Mouse (Mus musculus): ENCODE measurements around the gene Prcc.
"Not testable (repeated sequence)": the region's sequence is repeated elsewhere in the genome, so short reads cannot be mapped to it uniquely, and the experiment has no call there.

Gene Prcc

GRCm38 (mm10) chr3:87905880-87906485 is 20.6 kb upstream of the Prcc start, which contains the start of gene Hdgf:
Gene Hdgf (plus strand): TSS chr3:87906321.
- peak; percentile 97 for DNase-seq (ENCODE audit: low read depth, low spot score)

DNA sequence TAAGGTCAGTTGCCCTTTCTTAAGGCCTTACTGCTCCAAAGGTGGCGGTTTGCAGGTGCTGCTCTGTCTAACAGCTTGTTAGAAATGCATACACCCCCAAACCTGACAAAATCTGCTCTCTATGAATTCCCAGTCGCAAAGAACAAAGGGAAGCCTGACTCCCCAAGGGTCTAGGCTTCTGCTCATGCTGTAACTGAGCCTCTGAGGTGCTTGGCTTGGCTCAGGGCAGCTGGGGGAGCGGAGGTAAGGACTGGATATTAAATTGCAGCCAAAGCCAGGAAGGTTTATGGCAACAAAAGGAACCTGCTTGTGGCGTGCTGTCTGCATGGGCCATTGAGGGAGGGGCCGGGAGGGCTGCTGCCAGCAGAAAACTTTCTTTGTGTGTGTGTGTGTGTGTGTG is 18.4 kb upstream of the Prcc start:
- DNase-seq (ENCODE audit: low read depth, low spot score) = no peak

DNA sequence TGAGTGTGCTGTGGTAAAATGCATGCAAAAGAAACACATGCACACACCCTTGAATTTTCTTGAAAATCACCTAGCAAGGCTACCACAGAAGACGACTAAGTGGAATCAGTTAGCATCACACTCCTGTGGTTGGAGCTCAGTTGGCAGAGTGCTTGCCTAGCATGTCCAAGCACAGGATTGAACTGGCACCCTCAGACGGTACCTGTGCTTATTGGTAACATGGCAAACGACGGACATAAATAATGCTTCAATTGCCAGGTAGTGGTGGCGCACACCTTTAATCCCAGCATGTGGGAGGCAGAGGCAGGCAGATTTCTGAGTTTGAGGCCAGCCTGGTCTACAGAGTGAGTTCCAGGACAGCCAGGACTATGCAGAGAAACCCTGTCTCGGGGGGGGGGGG is 16.6 kb upstream of the Prcc start:
- DNase-seq (ENCODE audit: low read depth, low spot score) = not testable (repeated sequence)

- DNase-seq (ENCODE audit: low read depth, low spot score) = no peak
Observed at GRCm38 (mm10) chr3:87901036-87901624, 15.7 kb upstream of the Prcc start.

DNA sequence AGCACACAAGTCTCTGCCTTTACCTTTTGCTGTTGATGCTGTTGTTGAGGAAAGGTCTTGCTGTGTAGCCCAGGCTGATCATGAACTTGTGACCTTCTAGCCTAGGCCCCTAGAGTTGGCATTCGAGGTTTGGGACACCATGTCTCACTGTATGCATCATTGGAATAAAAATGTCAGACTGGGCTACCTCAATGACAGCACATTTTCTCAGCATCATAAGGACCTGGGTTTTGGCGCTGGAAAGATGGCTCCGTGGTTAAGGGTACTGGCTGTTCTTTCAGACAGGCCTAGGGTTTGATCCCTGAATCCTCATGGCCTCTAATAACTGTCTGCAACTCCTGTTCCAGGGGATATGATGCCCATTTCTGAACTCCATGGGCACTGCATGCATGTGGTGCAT is 14.4 kb upstream of the Prcc start:
- DNase-seq (ENCODE audit: low read depth, low spot score) = no peak

DNA sequence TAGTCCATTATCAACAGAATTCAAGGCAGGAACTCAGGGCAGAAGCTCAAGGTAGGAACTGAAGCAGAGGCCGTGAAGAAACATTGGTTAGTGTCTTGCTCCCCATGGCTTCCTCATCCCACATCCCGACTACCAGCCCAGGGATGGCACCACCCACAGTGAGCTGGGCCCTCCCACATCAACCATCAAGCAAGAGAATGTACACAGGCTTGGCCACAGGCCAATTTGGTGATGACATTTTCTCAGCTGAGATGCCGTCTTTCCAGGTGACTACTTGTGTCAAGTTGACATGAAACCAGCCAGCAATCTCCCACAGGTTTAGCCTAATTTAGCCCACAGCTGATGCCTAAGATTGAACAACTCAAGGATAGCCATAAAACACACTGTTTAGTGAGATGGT is 13.9 kb upstream of the Prcc start:
- DNase-seq (ENCODE audit: low read depth, low spot score) = no peak

DNA sequence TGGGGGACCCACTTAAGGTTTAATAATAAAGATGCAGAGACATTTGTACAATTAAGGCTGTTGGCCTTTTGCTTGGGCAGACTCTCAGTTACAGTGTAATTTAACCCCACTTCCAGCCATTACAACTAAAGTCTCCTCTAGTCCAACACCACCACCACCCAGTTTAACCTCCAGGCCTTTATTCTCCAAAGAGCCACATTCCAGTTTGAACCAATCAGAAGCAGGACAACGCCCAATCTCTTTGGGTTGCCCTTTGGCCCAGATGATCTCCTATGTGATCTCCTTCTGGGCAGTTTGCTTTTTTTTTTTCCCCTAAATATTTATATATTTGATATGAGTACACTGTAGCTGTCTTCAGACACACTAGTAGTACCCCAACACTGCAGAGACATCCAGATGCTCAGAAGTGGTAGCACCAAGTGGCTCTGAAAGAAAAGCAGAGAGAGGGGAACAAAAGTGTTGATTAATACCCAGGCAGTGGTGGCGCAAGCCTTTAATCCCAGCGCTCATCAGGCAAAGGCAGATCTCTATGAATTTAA is 8.0 kb upstream of the Prcc start:
- no peak for DNase-seq (ENCODE audit: low read depth, low spot score)

- no peak for DNase-seq (ENCODE audit: low read depth, low spot score)
Observed at GRCm38 (mm10) chr3:87891481-87891880, 6.1 kb upstream of the Prcc start.

GRCm38 (mm10) chr3:87887400-87887799 is 2.0 kb upstream of the Prcc start:
- not testable (repeated sequence) for DNase-seq (ENCODE audit: low read depth, low spot score)

- no peak for DNase-seq (ENCODE audit: low read depth, low spot score)
Observed at GRCm38 (mm10) chr3:87886416-87886815, 1.0 kb upstream of the Prcc start.

DNA sequence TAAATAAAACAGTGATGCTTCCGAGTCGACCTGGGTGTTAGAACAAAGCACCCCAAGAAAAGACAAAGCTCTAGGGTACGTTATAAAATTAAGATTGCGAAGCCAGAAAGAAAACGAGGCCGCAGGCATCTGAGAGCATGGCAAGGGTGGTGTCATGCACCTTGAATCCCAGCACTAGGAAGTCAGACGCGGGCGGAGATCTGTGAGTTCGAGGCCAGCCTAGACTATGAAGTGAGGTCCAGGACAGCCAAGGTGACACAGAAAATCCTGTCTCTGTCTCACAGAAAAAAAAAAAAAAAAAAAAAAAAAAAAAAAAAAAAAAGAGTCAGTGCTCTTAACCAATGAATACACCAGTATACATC is 577 bp upstream of the Prcc start:
- no peak for DNase-seq (ENCODE audit: low read depth, low spot score)

DNA sequence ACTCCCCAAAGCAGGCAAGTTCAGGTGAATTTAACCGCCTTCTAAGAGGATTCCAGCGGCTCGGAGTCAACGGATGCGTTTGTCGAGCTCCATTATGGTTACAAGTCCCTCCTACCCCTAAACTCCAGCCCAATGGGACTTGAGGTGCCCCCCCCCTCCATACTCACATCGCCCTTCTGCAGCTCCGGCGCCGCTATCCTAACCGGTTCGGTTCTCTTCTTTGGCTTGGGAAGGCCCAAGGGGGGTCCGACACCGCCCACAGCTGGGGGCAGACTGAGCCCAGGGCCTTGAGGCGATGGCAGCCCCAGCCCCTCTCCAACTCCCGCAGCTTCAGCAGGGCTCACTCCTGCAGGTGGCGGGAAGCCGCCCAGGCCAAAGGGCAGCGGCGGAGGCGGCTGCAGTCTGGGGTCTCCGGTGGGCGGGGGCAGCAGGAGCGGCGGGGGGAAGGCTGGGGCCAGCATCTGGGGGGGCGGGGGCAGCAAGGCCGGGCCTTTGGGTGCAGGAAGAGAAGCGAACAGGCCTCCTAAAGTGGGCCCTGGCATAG is 628 bp downstream of the Prcc start:
- DNase-seq (ENCODE audit: low read depth, low spot score) = no peak

DNA sequence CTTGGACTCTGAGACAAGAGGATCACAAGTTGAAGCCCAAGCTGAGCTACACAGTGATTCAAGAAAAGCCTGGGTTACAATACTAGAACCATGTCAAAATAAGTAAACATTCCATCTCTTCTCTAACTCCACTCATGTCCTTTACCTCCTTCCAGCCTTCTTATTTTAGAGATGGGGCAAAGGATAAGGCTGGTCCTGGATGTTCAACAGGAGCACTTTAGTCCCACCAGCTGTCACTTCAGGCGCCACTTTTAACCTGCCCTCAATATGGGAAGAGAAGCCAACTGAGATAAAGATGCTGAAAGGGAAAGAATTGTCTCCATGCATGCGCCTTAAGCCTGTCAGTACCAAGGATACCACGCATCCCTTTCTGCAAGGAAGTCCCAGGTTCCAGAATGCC is 1.1 kb downstream of the Prcc start:
- no peak for DNase-seq (ENCODE audit: low read depth, low spot score)

DNA sequence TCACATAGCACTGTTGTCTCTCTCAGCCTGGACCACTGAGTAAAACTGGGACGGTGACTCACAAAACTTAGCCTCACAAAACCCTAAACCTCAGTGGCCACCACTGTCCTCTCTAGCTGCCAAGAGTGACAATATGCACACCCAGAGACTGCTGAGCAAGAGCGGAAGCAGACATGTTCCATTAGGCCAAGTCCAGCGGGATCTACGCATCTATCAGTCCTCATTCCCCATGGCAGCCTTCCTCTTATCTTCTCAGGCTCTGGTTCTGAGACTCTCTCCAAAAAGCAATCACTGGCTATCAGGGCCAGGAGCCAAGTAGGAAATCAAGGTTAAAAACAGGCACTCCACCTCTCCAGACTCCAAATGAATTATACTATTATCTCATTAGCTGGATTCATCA is 7.7 kb downstream of the Prcc start:
- DNase-seq (ENCODE audit: low read depth, low spot score) = no peak

DNA sequence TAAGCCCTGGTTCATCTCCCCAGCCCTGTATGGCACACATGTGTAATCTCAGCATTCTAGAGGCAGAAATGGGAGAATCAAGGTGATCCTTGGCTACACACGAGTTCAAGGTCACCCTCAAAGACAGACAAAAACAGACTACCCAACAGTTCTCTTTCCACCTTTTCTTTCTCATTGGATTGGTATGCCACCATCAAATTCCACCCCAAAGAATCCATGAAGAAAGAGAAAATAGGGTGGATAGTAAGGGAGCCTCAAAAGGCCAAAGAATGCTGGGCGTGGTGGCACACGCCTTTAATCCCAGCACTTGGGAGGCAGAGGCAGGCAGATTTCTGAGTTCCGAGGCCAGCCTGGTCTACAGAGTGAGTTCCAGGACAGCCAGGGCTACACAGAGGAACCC is 21.3 kb downstream of the Prcc start:
- DNase-seq (ENCODE audit: low read depth, low spot score) = not testable (repeated sequence)

GRCm38 (mm10) chr3:87859813-87860212 is 25.6 kb downstream of the Prcc start:
- peak; percentile 65 for DNase-seq (ENCODE audit: low read depth, low spot score)

- no peak for DNase-seq (ENCODE audit: low read depth, low spot score)
Observed at GRCm38 (mm10) chr3:87857666-87858065, 27.7 kb downstream of the Prcc start.

- no peak for DNase-seq (ENCODE audit: low read depth, low spot score)
Observed at GRCm38 (mm10) chr3:87855936-87856335, 29.5 kb downstream of the Prcc start.

DNA sequence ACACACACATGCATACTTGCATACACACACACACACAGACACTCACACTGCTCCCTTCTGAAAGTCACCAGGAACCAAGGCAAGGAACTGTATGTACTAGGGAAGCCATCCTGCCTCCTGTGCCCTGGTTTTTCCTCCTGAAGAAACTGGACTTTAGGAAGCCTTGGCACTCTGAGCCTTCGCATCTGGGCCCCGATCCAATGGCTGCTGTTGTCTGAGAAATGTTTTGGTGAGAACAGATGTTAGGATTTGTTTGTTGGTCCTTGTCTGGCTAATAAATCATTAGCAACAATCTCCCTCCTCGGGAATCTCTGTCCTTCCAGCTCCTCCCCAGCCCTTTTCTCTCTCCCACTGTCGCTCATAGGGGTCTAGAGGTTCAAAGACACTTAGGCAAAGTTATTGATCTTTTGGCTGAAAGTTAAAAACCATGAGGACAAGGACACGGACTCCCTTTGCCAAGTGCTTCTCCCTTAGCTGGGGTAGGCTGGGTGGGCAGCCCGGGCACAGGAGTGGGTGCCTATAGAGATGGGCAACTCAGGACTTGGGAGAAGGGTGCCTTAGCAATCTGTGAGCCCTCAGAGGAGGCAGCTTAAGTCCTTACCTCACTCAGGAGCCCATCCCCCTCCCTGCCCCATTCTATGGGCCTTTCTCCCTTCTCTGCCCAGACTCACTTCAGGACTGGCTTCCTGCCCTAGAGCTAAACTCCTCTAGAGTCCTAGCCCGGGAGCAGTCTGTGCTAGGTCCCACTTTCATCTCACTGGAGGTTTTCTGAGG is 30.4 kb downstream of the Prcc start:
- no peak for DNase-seq (ENCODE audit: low read depth, low spot score)

DNA sequence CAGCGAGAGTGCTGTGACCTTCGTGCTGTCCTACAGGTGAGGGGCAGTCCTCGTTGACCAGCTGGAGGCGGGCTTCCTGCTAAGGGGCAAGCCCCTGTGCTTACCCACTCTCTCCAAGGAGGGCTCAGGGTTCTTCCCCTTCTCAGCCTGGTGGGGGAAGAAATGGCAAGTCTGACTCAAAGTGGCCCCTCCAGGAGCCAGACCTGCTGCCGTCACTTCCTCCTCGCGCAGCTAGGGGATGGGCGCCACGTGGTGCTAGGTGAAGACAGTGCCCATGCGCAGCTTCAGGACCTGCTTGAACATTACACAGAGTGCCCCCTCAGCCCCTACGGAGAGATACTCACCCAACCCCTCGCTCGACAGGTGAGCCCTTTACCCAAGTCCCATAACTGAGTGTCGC is 36.3 kb downstream of the Prcc start:
- DNase-seq (ENCODE audit: low read depth, low spot score) = no peak

- DNase-seq (ENCODE audit: low read depth, low spot score) = no peak
Observed at GRCm38 (mm10) chr3:87847680-87848079, 37.7 kb downstream of the Prcc start.

- DNase-seq (ENCODE audit: low read depth, low spot score) = no peak
Observed at GRCm38 (mm10) chr3:87846650-87847110, 38.7 kb downstream of the Prcc start, which contains the start of gene Sh2d2a. Gene Sh2d2a (plus strand): TSS chr3:87846755.
